Mouse (Mus musculus): Measurements from ENCODE around the gene Smap2.

DNA sequence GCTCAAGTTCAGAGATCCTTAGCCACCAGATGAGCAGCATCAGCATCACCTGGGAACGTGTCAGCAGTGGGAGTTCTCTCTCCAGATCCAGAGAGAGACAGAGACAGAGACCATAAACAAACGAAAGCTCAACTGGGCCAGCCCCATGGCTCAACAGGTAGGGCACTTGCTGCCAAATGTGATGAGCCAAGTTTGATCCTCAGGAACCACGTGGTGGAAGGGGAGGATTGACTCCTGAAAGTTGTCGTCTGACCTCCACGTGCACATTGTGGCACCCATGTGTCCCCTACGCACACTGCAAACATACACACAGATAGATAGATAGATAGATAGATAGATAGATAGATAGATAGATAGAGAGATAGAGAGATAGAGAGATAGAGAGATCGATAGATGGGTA, 6.4 kb upstream of the Smap2 start:
- TF ChIP-seq CTCF (IDR thresholded peaks at IDR 0.05; ENCODE audit: control insufficient read depth, insufficient read depth, insufficient replicate concordance, low read depth, low read length) (no peak), POLR2A (IDR thresholded peaks at IDR 0.05; ENCODE audit: control insufficient read depth, low read depth, low read length) (no peak)
